Mouse (Mus musculus): ENCODE data around the gene Ppp1r36. TPM values are rescaled to one million over a fixed set of nuclear protein-coding genes. Genes with fewer than 3 reads are reported as not detected.
"Not testable (repeated sequence)": the region's sequence is repeated elsewhere in the genome, so short reads cannot be mapped to it uniquely, and the experiment has no call there.

Ppp1r36 gene
- polyA plus RNA-seq, 1 experiment from 2014 or later: 1.9 TPM

- Histone ChIP-seq H3K4me3 (ENCODE audit: low read depth, low read length) (no peak overlapping the region), H3K9ac (ENCODE audit: low read depth, low read length) (no peak overlapping the region), H3K27ac (ENCODE audit: low read length) (no peak overlapping the region), H3K9me3 (replicated peaks; ENCODE audit: control insufficient read depth, low read length, poor library complexity, severe bottlenecking) (no peaks in the 10 kb centered on the region), H3K4me2 (ENCODE audit: low read length) (no peak overlapping the region), H3K4me1 (ENCODE audit: control insufficient read depth, insufficient read depth, low read length) (no peaks in the 10 kb centered on the region), H3K27me3 (ENCODE audit: control insufficient read depth, insufficient read depth, low read depth, low read length) (no peaks in the 10 kb centered on the region), H3K36me3 (ENCODE audit: control insufficient read depth, insufficient read depth, low read length) (no peaks in the 10 kb centered on the region)
- 80% methylated on average over 6 of the region's 6 CpGs for WGBS
- no peak for ATAC-seq
Observed at GRCm38 (mm10) chr12:76448127-76448526, 30.8 kb downstream of the Ppp1r36 start.

DNA sequence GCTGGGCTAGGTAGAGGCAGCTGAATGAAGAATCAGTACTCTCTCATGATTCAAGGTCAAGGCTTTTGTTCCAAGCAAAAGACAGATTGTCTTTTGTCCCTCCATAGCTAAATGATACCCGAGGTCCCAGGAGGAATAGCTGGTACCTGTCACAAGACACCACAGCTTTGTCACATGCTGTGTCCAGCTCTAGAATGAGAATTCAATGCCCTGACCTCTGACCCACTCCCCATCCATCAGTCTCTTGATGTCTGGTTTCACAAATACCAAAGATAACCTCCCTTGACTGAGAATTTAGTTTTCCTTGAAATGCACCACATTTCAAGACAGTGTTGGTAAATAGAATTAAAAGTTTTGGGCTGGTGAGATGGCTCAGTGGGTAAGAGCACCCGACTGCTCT is 34.9 kb downstream of the Ppp1r36 start:
- Histone ChIP-seq H3K9me3 (replicated peaks; ENCODE audit: control insufficient read depth, low read length, poor library complexity, severe bottlenecking) (no peaks in the 10 kb centered on the region), H3K4me1 (ENCODE audit: control insufficient read depth, insufficient read depth, low read length) (no peaks in the 10 kb centered on the region), H3K4me3 (ENCODE audit: low read depth, low read length) (no peak overlapping the region), H3K36me3 (ENCODE audit: control insufficient read depth, insufficient read depth, low read length) (no peaks in the 10 kb centered on the region), H3K9ac (ENCODE audit: low read depth, low read length) (no peak overlapping the region), H3K27ac (ENCODE audit: low read length) (no peak overlapping the region), H3K4me2 (ENCODE audit: low read length) (no peak overlapping the region), H3K27me3 (ENCODE audit: control insufficient read depth, insufficient read depth, low read depth, low read length) (no peaks in the 10 kb centered on the region)
- WGBS: 72% methylated on average over 2 of the region's 2 CpGs
- no peak for ATAC-seq

- not testable (repeated sequence) for H3K27me3 ChIP-seq (ENCODE audit: control insufficient read depth, insufficient read depth, low read depth, low read length); ATAC-seq; H3K4me3 ChIP-seq (ENCODE audit: low read depth, low read length); H3K36me3 ChIP-seq (ENCODE audit: control insufficient read depth, insufficient read depth, low read length); H3K4me1 ChIP-seq (ENCODE audit: control insufficient read depth, insufficient read depth, low read length); H3K9me3 ChIP-seq (replicated peaks; ENCODE audit: control insufficient read depth, low read length, poor library complexity, severe bottlenecking); H3K27ac ChIP-seq (ENCODE audit: low read length); H3K9ac ChIP-seq (ENCODE audit: low read depth, low read length); H3K4me2 ChIP-seq (ENCODE audit: low read length)
- WGBS: 86% methylated on average over 2 of the region's 4 CpGs
Observed at GRCm38 (mm10) chr12:76458445-76458844, 41.1 kb downstream of the Ppp1r36 start.

DNA sequence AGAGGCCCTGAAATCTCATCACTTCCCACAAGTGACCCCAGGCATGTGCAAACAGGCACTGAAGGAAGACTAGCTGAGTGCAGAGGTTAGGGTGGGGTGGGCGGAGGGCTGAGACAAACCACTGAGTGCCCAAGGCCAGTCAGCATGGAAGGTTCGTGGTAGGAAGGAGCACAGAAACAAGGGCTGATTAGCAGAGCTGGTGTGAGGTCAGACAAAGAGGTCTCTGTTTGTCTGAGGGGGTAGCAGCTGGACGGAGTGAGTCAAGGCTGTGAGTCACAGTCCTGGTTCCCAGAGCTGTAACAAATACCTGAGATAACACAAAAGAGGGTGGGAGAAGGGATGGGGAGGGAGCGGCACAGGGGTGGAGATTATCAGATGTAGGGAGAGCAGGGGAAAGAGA is 41.7 kb downstream of the Ppp1r36 start:
- ATAC-seq: no peak
- 64% methylated on average over 4 of the region's 4 CpGs for WGBS
- Histone ChIP-seq H3K27ac (ENCODE audit: low read length) (no peak overlapping the region), H3K36me3 (ENCODE audit: control insufficient read depth, insufficient read depth, low read length) (no peaks in the 10 kb centered on the region), H3K9me3 (replicated peaks; ENCODE audit: control insufficient read depth, low read length, poor library complexity, severe bottlenecking) (no peaks in the 10 kb centered on the region), H3K9ac (ENCODE audit: low read depth, low read length) (no peak overlapping the region), H3K4me3 (ENCODE audit: low read depth, low read length) (no peak overlapping the region), H3K4me1 (ENCODE audit: control insufficient read depth, insufficient read depth, low read length) (no peaks in the 10 kb centered on the region), H3K4me2 (ENCODE audit: low read length) (no peak overlapping the region), H3K27me3 (ENCODE audit: control insufficient read depth, insufficient read depth, low read depth, low read length) (no peaks in the 10 kb centered on the region)

DNA sequence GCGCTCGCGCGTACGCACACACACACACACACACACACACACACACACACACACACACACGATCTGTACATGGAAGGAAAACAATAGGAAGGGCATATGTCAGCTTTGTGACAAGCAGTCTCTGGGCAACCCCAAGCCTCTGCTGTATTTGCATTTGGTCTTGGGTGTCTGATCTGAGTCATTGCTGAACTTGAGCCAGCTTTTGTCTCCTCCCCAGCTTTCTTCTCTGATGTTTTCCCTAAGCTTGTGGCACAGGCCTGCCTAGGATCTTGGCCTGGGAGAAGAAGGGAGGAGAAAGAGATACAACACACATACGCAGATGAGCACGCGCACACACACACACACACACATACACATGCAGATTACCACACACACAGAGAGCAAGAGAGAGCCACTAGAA is 46.1 kb downstream of the Ppp1r36 start:
- no peak overlapping the region for H3K4me3 ChIP-seq (ENCODE audit: low read depth, low read length)
- ATAC-seq: no peak
- no peak overlapping the region for H3K9ac ChIP-seq (ENCODE audit: low read depth, low read length)
- H3K4me1 ChIP-seq (ENCODE audit: control insufficient read depth, insufficient read depth, low read length): peaks cover 2% of the 10 kb centered on the region; the same call in 1 of the 2 replicates
- H3K27ac ChIP-seq (ENCODE audit: low read length): no peak overlapping the region
- WGBS: 86% methylated on average over 9 of the region's 9 CpGs
- H3K4me2 ChIP-seq (ENCODE audit: low read length): no peak overlapping the region
- no peaks in the 10 kb centered on the region for H3K27me3 ChIP-seq (ENCODE audit: control insufficient read depth, insufficient read depth, low read depth, low read length)
- H3K36me3 ChIP-seq (ENCODE audit: control insufficient read depth, insufficient read depth, low read length): no peaks in the 10 kb centered on the region
- no peaks in the 10 kb centered on the region for H3K9me3 ChIP-seq (replicated peaks; ENCODE audit: control insufficient read depth, low read length, poor library complexity, severe bottlenecking)

DNA sequence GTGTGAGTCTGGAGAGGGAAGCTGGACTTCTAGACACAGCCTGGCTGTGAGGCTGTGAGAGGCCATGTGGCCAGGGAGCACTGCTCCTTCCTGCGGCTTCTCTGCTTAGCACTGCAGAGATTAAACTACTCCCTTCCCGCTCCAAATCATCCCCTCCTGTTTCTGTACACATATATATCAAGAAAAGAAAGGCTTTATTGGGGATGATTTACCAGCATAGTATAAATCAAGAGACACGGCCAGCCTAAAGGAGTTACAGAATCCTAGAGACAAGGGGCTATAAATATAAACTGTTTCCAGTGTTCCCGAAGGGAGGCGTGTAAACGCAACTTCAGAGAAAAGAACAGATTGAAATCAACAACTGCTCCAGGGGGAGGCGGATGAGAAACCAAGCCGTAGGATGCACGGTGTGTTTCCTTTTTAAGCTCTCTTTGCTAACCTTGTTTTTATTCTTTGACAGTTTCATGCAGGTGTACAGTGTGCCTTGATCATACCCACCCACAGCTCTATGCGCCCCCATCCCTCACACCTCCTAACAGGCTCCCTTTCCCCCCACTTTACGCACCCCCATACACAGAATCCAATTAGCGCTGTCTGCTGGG is 47.4 kb downstream of the Ppp1r36 start:
- H3K9me3 ChIP-seq (replicated peaks; ENCODE audit: control insufficient read depth, low read length, poor library complexity, severe bottlenecking): no peaks in the 10 kb centered on the region
- ATAC-seq: no peak
- 67% methylated on average over 12 of the region's 12 CpGs for whole genome bisulfite sequencing
- no peak overlapping the region for H3K4me2 ChIP-seq (ENCODE audit: low read length)
- no peak overlapping the region for H3K4me3 ChIP-seq (ENCODE audit: low read depth, low read length)
- H3K36me3 ChIP-seq (ENCODE audit: control insufficient read depth, insufficient read depth, low read length): no peaks in the 10 kb centered on the region
- no peak overlapping the region for H3K9ac ChIP-seq (ENCODE audit: low read depth, low read length)
- no peaks in the 10 kb centered on the region for H3K27me3 ChIP-seq (ENCODE audit: control insufficient read depth, insufficient read depth, low read depth, low read length)
- H3K27ac ChIP-seq (ENCODE audit: low read length): no peak overlapping the region
- peaks cover 2% of the 10 kb centered on the region; the same call in 1 of the 2 replicates for H3K4me1 ChIP-seq (ENCODE audit: control insufficient read depth, insufficient read depth, low read length)

DNA sequence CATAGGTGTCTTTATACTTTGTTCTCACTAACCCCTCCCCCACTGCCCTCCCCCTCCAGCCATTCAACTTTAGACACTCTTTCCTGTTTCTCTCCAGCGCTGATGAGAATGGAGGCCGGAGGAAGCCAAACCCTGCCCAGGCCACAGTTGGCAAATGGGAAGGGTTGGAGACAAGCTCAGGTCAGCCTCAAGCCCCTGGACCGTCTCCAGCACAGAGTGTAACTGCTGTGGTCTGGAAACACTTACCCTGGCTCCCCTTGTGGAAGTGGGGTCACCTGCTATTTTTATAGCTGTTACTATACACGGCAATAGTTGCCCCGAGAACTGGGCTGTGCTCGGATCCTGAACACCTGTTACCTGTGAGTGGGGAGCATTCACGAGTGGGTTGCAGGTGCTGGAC is 49.3 kb downstream of the Ppp1r36 start:
- H3K4me3 ChIP-seq (ENCODE audit: low read depth, low read length): no peak overlapping the region
- H3K9ac ChIP-seq (ENCODE audit: low read depth, low read length): no peak overlapping the region
- ATAC-seq: no peak
- 88% methylated on average over 7 of the region's 7 CpGs for WGBS
- H3K36me3 ChIP-seq (ENCODE audit: control insufficient read depth, insufficient read depth, low read length): no peaks in the 10 kb centered on the region
- no peak overlapping the region for H3K27ac ChIP-seq (ENCODE audit: low read length)
- H3K4me1 ChIP-seq (ENCODE audit: control insufficient read depth, insufficient read depth, low read length): peaks cover 2% of the 10 kb centered on the region; the same call in 1 of the 2 replicates
- no peaks in the 10 kb centered on the region for H3K9me3 ChIP-seq (replicated peaks; ENCODE audit: control insufficient read depth, low read length, poor library complexity, severe bottlenecking)
- H3K27me3 ChIP-seq (ENCODE audit: control insufficient read depth, insufficient read depth, low read depth, low read length): no peaks in the 10 kb centered on the region
- no peak overlapping the region for H3K4me2 ChIP-seq (ENCODE audit: low read length)

- no peaks in the 10 kb centered on the region for H3K9me3 ChIP-seq (replicated peaks; ENCODE audit: control insufficient read depth, low read length, poor library complexity, severe bottlenecking)
- H3K9ac ChIP-seq (ENCODE audit: low read depth, low read length): no peak overlapping the region
Observed at GRCm38 (mm10) chr12:76467256-76467655, 49.9 kb downstream of the Ppp1r36 start.

DNA sequence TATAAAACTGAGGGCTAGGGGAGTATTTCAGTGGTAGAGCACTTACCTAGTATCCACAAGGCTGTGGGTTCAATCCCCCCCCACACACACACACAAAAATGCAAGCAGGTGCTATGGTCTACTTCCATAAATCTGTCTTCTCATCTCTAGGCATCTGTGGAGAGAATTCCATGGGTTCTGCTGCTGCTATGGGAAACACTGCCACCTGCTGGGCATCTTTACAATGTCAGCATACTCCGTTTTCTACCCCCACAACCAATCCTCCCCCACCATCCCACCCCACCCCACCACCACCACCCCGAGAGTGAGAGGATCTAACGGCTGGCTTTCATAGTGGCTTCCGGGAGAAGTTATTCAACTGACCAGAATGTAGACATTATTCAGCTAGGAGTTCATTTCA is 54.7 kb downstream of the Ppp1r36 start:
- Histone ChIP-seq H3K9me3 (replicated peaks; ENCODE audit: control insufficient read depth, low read length, poor library complexity, severe bottlenecking) (no peaks in the 10 kb centered on the region), H3K4me1 (ENCODE audit: control insufficient read depth, insufficient read depth, low read length) (no peaks in the 10 kb centered on the region), H3K27ac (ENCODE audit: low read length) (no peak overlapping the region), H3K9ac (ENCODE audit: low read depth, low read length) (no peak overlapping the region), H3K27me3 (ENCODE audit: control insufficient read depth, insufficient read depth, low read depth, low read length) (no peaks in the 10 kb centered on the region), H3K36me3 (ENCODE audit: control insufficient read depth, insufficient read depth, low read length) (no peaks in the 10 kb centered on the region), H3K4me3 (ENCODE audit: low read depth, low read length) (no peak overlapping the region), H3K4me2 (ENCODE audit: low read length) (no peak overlapping the region)
- no peak for ATAC-seq
- WGBS: 12% methylated on average over 4 of the region's 4 CpGs

More at GRCm38 (mm10) chr12:76467256-76467655, 49.9 kb downstream of the Ppp1r36 start:
- ATAC-seq: no peak
- no peak overlapping the region for H3K4me3 ChIP-seq (ENCODE audit: low read depth, low read length)
- WGBS: 72% methylated on average over 7 of the region's 7 CpGs
- no peak overlapping the region for H3K27ac ChIP-seq (ENCODE audit: low read length)
- H3K4me1 ChIP-seq (ENCODE audit: control insufficient read depth, insufficient read depth, low read length): peaks cover 2% of the 10 kb centered on the region; the same call in 1 of the 2 replicates
- no peaks in the 10 kb centered on the region for H3K27me3 ChIP-seq (ENCODE audit: control insufficient read depth, insufficient read depth, low read depth, low read length)
- H3K4me2 ChIP-seq (ENCODE audit: low read length): no peak overlapping the region
- no peaks in the 10 kb centered on the region for H3K36me3 ChIP-seq (ENCODE audit: control insufficient read depth, insufficient read depth, low read length)
